Mouse (Mus musculus) lung, adult 2 months (tissue): ENCODE measurements around the gene Oxct1.

Experiments used
- CTCF ChIP-seq: fragments of 200-500 bp; IDR thresholded peaks from 2 replicates; pipeline ENCODE4 v1.5.1; 2011; ENCODE audit warnings: mild to moderate bottlenecking, low read length, control low read depth; ENCODE audit not compliant: insufficient read depth
- POLR2A ChIP-seq: fragments of 200-500 bp; IDR thresholded peaks from 2 replicates; pipeline ENCODE4 v1.6.1; 2011; ENCODE audit warnings: low read depth, mild to moderate bottlenecking, control low read depth, low read length, borderline replicate concordance; ENCODE audit errors: extremely low read depth

DNA sequence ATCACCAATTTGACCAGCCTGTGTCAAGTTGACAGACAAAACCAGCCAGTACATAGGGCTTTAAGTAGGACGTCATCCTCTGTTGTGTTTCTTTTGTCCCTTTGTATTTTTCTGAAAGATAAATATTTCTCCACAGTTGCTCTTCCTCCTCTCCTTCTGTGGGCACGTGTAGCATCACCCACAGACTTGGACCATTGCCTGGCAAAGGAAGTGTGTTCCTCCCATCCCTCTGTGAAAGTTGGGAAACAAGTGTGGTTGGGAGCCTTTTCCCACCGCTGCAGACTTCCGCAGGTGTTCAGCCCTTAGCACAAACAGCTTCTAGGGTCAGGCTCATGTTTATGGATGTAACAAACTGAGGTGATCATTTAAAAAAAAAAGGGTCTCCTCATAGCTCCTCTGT, 61.3 kb downstream of the Oxct1 start:
- TF ChIP-seq CTCF (no peak), POLR2A (no peak)
